Mouse (Mus musculus) intestine, embryonic 14.5 days (tissue): ENCODE results near the gene Mkrn2. TPM values are rescaled to one million over a fixed set of nuclear protein-coding genes. Genes with fewer than 3 reads are reported as not detected.
A peak's percentile ranks its signal among the peaks of the same experiment; 100 is the strongest.

Experiments
- ATAC-seq: fragments of 200-750 bp; cut with Nextera tagmentation; replicated peaks from 2 replicates; pipeline ENCODE4 v1.8.0; 2017; ENCODE audit warnings: low read depth, moderate number of reproducible peaks, moderate TSS enrichment, moderate library complexity; ENCODE audit not compliant: low FRiP score, low TSS enrichment
- DNase-seq: peaks from one replicate; pipeline ENCODE4 v3.0.0-alpha.2; 2018; ENCODE audit warnings: low spot score
- H3K27ac ChIP-seq: fragments of 300-500 bp; sonication (generic); 2 replicates; pipeline ENCODE4 v1.5.1; 2014; ENCODE audit warnings: low read depth, mild to moderate bottlenecking, control low read depth
- H3K27me3 ChIP-seq: fragments of 300-500 bp; sonication (generic); replicated peaks from 2 replicates; pipeline ENCODE4 v1.6.1; 2014; ENCODE audit warnings: low read length, control low read depth; ENCODE audit not compliant: control insufficient read depth, insufficient read depth
- H3K36me3 ChIP-seq: fragments of 300-500 bp; sonication (generic); 2 replicates; pipeline ENCODE4 v1.6.1; 2014; ENCODE audit warnings: low read length, control low read depth; ENCODE audit not compliant: control insufficient read depth, insufficient read depth
- H3K4me1 ChIP-seq: fragments of 300-500 bp; sonication (generic); replicated peaks from 2 replicates; pipeline ENCODE4 v1.6.1; 2014; ENCODE audit warnings: low read length, control low read depth, mixed read lengths; ENCODE audit not compliant: control insufficient read depth, insufficient read depth
- H3K4me2 ChIP-seq: fragments of 300-500 bp; sonication (generic); 2 replicates; pipeline ENCODE4 v1.6.1; 2014; ENCODE audit warnings: low read length
- H3K4me3 ChIP-seq: fragments of 300-500 bp; sonication (generic); 2 replicates; pipeline ENCODE4 v1.5.1; 2014; ENCODE audit warnings: low read depth, low read length, control low read depth, mixed read lengths
- H3K9ac ChIP-seq: fragments of 300-500 bp; sonication (generic); 2 replicates; pipeline ENCODE4 v1.6.1; 2014; ENCODE audit warnings: mild to moderate bottlenecking, low read length
- H3K9me3 ChIP-seq: fragments of 300-500 bp; sonication (generic); 2 replicates; pipeline ENCODE4 v1.6.1; 2016; ENCODE audit warnings: low read length, control low read depth; ENCODE audit not compliant: control insufficient read depth
- WGBS: fragments of 180-500 bp; shearing (Covaris S2); extraction: QIAGEN DNeasy Blood & Tissue Kit; methylation state at CpG from one replicate; pipeline ENCODE4 v1.1.7; 2014; 5-methylcytosine and 5-hydroxymethylcytosine counted together
- polyA plus RNA-seq: library from polyadenylated mRNA; unstranded; fragments of >200 nt; fragmentation: Nextera tagmentation; extraction: Ambion mirVana; gene quantifications from 2 replicates; pipeline ENCODE4 v1.2.1, GENCODE M21; 2014

The Mkrn2 gene
- polyA plus RNA-seq, 1 experiment from 2014 or later: 28.0 TPM

DNA sequence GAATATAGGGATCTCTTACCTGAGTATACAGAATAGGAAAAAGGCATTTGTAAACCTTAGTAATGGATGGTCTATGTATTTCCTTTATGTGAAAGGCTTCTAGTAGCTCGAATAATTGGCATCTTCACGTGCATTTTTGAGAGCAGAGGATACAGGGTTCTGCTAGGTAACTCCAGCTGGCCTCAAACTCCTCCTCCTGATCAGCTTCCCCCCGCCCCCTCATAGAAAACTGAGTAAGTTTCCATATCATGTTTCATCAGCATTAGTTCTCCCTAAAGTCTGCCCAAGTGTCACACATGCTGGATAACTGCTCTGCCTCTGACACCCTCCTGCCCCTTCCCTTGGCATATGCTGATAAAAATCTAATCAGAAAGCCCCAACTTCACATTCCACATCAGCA, 20.9 kb upstream of the Mkrn2 start:
- Histone ChIP-seq H3K27ac (no peak overlapping the region), H3K9ac (no peak overlapping the region), H3K27me3 (no peaks in the 10 kb centered on the region), H3K36me3 (peaks cover 48% of the 10 kb centered on the region), H3K4me2 (no peak overlapping the region), H3K9me3 (no peaks in the 10 kb centered on the region), H3K4me3 (no peak overlapping the region), H3K4me1 (no peaks in the 10 kb centered on the region)
- DNase-seq (no peak), ATAC-seq (no peak)
- 75% methylated on average over 3 of the region's 3 CpGs for WGBS

- H3K4me3 ChIP-seq: no peak overlapping the region
Observed at GRCm38 (mm10) chr6:115582328-115583115, 19.2 kb upstream of the Mkrn2 start.

DNA sequence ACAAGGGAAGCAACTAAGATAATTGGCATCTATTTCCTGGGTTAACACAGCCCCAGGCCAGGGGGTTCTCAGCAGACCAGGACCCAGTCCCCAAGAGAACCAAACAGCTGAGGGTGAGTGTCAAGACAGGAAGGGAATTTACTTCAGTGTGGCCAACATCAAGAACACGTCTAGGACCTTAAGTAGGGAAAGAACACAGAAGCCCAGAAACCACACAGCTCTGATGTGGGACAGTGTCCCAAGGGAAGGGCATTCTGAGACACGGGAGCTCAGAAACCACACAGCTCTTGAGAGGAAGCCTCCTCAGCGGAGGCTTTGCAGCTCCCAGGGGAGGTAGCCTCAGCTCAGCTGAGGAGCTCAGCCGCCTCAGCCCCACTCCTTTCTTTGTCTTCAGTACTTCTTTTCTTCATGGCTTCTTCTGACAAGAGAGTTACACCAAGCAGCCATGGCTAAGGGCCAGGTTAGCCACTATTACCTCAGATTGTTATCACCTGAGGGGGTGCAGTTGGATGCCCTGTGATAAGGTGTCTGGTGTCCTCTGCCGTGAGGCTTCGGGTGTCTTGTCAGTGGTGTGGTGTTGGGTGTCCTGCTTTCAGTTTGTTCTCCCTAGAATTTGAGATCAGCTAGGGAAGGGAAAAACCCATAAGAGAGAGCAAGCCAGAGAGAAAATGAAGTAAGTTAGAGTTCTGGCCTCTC, 18.1 kb upstream of the Mkrn2 start:
- 87% methylated on average over 6 of the region's 6 CpGs for WGBS
- no peak overlapping the region for H3K4me3 ChIP-seq
- peaks cover 20% of the 10 kb centered on the region for H3K36me3 ChIP-seq
- H3K4me2 ChIP-seq: no peak overlapping the region
- no peak overlapping the region for H3K9ac ChIP-seq
- no peaks in the 10 kb centered on the region for H3K4me1 ChIP-seq
- H3K27ac ChIP-seq: no peak overlapping the region
- H3K27me3 ChIP-seq: no peaks in the 10 kb centered on the region
- DNase-seq (no peak), ATAC-seq (no peak)
- H3K9me3 ChIP-seq: no peaks in the 10 kb centered on the region

More at GRCm38 (mm10) chr6:115582328-115583115, 19.2 kb upstream of the Mkrn2 start:
- Histone ChIP-seq H3K9ac (no peak overlapping the region), H3K27ac (no peak overlapping the region), H3K4me1 (no peaks in the 10 kb centered on the region), H3K27me3 (no peaks in the 10 kb centered on the region), H3K9me3 (no peaks in the 10 kb centered on the region), H3K4me2 (no peak overlapping the region), H3K36me3 (peaks cover 31% of the 10 kb centered on the region)
- DNase-seq (no peak), ATAC-seq (no peak)
- 85% methylated on average over 10 of the region's 10 CpGs for WGBS

DNA sequence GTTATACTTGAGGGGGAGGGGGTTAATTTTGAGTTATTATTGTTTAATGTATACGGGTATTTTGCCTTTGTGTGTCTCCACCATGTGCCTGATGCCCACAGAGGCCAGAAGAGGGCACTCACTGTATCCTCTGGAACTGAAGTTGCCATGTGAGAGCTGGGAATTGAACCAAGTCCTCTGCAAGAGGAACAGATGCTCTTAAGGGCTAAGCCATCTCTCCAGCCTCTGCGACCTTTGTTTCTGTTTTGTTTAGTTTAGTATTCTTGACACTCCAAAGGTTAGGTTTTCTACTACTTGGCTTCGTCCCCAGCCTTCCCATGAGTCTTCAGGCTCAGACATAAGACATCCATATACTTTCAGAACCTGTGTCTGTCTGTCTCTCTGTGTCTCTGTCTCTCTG, 17.5 kb upstream of the Mkrn2 start:
- H3K27me3 ChIP-seq: no peaks in the 10 kb centered on the region
- WGBS: 74% methylated on average over 3 of the region's 3 CpGs
- no peak overlapping the region for H3K9ac ChIP-seq
- peaks cover 16% of the 10 kb centered on the region; the same call in 1 of the 2 replicates for H3K36me3 ChIP-seq
- ATAC-seq: no peak
- no peaks in the 10 kb centered on the region for H3K9me3 ChIP-seq
- no peak overlapping the region for H3K4me3 ChIP-seq
- DNase-seq: no peak
- H3K4me2 ChIP-seq: no peak overlapping the region
- no peak overlapping the region for H3K27ac ChIP-seq
- no peaks in the 10 kb centered on the region for H3K4me1 ChIP-seq

DNA sequence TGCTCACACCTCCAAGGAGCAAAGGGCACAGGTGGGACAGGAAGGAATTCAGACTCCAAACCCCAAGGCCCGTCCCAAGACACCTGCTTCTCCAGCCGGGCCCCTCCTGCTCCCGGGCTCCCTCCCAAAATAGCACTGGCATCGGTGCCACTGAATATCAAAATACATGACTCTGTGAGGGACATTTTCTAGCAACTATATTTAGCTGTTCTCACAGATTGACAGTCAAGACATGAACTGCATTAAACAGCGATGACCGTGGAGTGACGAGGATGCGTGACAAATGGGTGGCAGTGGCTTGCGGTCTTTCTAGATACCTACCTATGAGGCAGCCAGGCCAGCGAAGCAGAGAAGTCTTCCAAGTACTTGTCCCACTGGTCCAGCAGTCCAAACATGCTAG, 15.4 kb upstream of the Mkrn2 start:
- Histone ChIP-seq H3K9me3 (no peaks in the 10 kb centered on the region), H3K9ac (no peak overlapping the region), H3K4me1 (no peaks in the 10 kb centered on the region), H3K27me3 (no peaks in the 10 kb centered on the region), H3K4me3 (no peak overlapping the region), H3K4me2 (no peak overlapping the region), H3K27ac (no peak overlapping the region), H3K36me3 (peaks cover 2% of the 10 kb centered on the region; the same call in 1 of the 2 replicates)
- WGBS: 87% methylated on average over 10 of the region's 10 CpGs
- ATAC-seq (no peak), DNase-seq (no peak)

GRCm38 (mm10) chr6:115591692-115592359, 9.9 kb upstream of the Mkrn2 start:
- Histone ChIP-seq H3K4me3 (peak overlapping the region; percentile 12; the same call in 1 of the 2 replicates), H3K4me2 (peak overlapping the region; percentile 29), H3K27me3 (no peaks in the 10 kb centered on the region), H3K27ac (peak overlapping the region; percentile 30; the same call in 1 of the 2 replicates), H3K9ac (0 out of 2 replicates have a peak overlapping the region, but pooled peaks have one; percentile 20), H3K36me3 (no peaks in the 10 kb centered on the region), H3K9me3 (no peaks in the 10 kb centered on the region), H3K4me1 (no peaks in the 10 kb centered on the region)
- WGBS: 74% methylated on average over 19 of the region's 19 CpGs
- ATAC-seq (peak; percentile 42), DNase-seq (peak; percentile 57)

DNA sequence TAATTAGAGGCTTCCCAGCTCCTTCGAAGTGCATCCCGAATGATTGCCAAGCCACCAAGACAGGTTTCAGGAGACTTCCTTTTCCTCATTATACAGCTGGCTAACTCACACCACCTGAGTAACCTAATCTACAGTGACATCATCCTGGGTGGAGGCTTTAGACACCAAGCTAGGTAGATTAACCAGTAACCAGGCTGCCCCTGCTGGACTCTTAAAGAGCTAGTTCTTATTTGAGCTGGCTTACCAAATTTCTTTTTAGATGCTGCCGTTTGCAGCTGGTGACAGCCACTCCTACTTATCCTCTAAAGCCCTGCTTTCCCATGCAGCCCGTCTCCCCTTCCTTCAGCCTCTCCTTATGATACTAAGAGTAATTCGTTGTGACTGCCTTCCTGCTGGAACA, 9.2 kb upstream of the Mkrn2 start, which contains the start of gene Mkrn2os:
Mkrn2os (minus strand) TSS at position 119 of the 400 bp plus-strand sequence.
- WGBS: 42% methylated on average over 5 of the region's 5 CpGs
- Histone ChIP-seq H3K36me3 (no peaks in the 10 kb centered on the region), H3K9ac (0 out of 2 replicates have a peak within 1 kb of the TSS, but pooled peaks have one; percentile 20), H3K4me1 (no peaks in the 10 kb centered on the region), H3K4me2 (peak within 1 kb of the TSS; percentile 29), H3K27ac (peak within 1 kb of the TSS; percentile 30; the same call in 1 of the 2 replicates), H3K27me3 (no peaks in the 10 kb centered on the region), H3K4me3 (peak within 1 kb of the TSS; percentile 12; the same call in 1 of the 2 replicates), H3K9me3 (no peaks in the 10 kb centered on the region)
- DNase-seq: peak; percentile 57
- peak; percentile 81; the same call in 1 of the 2 replicates for ATAC-seq

GRCm38 (mm10) chr6:115593252-115593651, 8.4 kb upstream of the Mkrn2 start:
- Histone ChIP-seq H3K27ac (no peak overlapping the region), H3K27me3 (no peaks in the 10 kb centered on the region), H3K4me3 (no peak overlapping the region), H3K9ac (no peak overlapping the region), H3K36me3 (no peaks in the 10 kb centered on the region), H3K9me3 (no peaks in the 10 kb centered on the region), H3K4me1 (no peaks in the 10 kb centered on the region), H3K4me2 (no peak overlapping the region)
- ATAC-seq: no peak
- no peak for DNase-seq
- WGBS: 75% methylated on average over 4 of the region's 4 CpGs
